Mouse (Mus musculus): ENCODE results near the gene Ankrd54. TPM values are rescaled to one million over a fixed set of nuclear protein-coding genes. Genes with fewer than 3 reads are reported as not detected.
A peak's percentile ranks its signal among the peaks of the same experiment; 100 is the strongest.

Gene Ankrd54
- polyA plus RNA-seq (2014; fragmentation: Nextera tagmentation; extraction: Ambion mirVana) = 56.7 and 63.2 TPM in 2 replicates

- H3K36me3 ChIP-seq (ENCODE audit: control insufficient read depth, insufficient read depth, low read length) = peaks cover 9% of the 10 kb centered on the region
- H3K4me2 ChIP-seq (ENCODE audit: low read depth, severe bottlenecking) = peak within 1 kb of the TSS; percentile 80
- peak within 1 kb of the TSS; percentile 72 for H3K9ac ChIP-seq (ENCODE audit: low read length)
- peak; percentile 99 for ATAC-seq (ENCODE audit: insufficient number of reproducible peaks, low FRiP score, low TSS enrichment, low read depth)
- peak; percentile 96 for DNase-seq (ENCODE audit: low spot score)
- WGBS = under 1% methylated on average over 71 of the region's 80 CpGs
- H3K27me3 ChIP-seq (ENCODE audit: control insufficient read depth, insufficient read depth, low read length) = no peaks in the 10 kb centered on the region
- H3K4me3 ChIP-seq (ENCODE audit: low read depth, low read length) = peak within 1 kb of the TSS; percentile 72
- no peaks in the 10 kb centered on the region for H3K9me3 ChIP-seq (ENCODE audit: control insufficient read depth, low read length)
- no peak within 1 kb of the TSS for H3K27ac ChIP-seq (replicated peaks; ENCODE audit: low read depth, low read length)
- peaks cover 13% of the 10 kb centered on the region; the same call in 1 of the 2 replicates for H3K4me1 ChIP-seq (ENCODE audit: control insufficient read depth, insufficient read depth, low read length)
Observed at GRCm38 (mm10) chr15:79062376-79063159, at the start of gene Ankrd54. Ankrd54 (minus strand) TSS chr15:79062893.

GRCm38 (mm10) chr15:79111774-79112173 lies 49.1 kb upstream of the Ankrd54 start:
- H3K4me2 ChIP-seq (ENCODE audit: low read depth, severe bottlenecking) = no peak overlapping the region
- no peak overlapping the region for H3K9ac ChIP-seq (ENCODE audit: low read length)
- H3K36me3 ChIP-seq (ENCODE audit: control insufficient read depth, insufficient read depth, low read length) = no peaks in the 10 kb centered on the region; the same call in 1 of the 2 replicates
- H3K4me1 ChIP-seq (ENCODE audit: control insufficient read depth, insufficient read depth, low read length) = peaks cover 15% of the 10 kb centered on the region
- no peak for DNase-seq (ENCODE audit: low spot score)
- no peaks in the 10 kb centered on the region for H3K27me3 ChIP-seq (ENCODE audit: control insufficient read depth, insufficient read depth, low read length)
- WGBS = 84% methylated on average over 4 of the region's 4 CpGs
- no peak for ATAC-seq (ENCODE audit: insufficient number of reproducible peaks, low FRiP score, low TSS enrichment, low read depth)
- no peak overlapping the region for H3K27ac ChIP-seq (replicated peaks; ENCODE audit: low read depth, low read length)
- H3K9me3 ChIP-seq (ENCODE audit: control insufficient read depth, low read length) = no peaks in the 10 kb centered on the region
- H3K4me3 ChIP-seq (ENCODE audit: low read depth, low read length) = no peak overlapping the region

- WGBS = 75% methylated on average over 2 of the region's 2 CpGs
- H3K36me3 ChIP-seq (ENCODE audit: control insufficient read depth, insufficient read depth, low read length) = no peaks in the 10 kb centered on the region
- no peak overlapping the region for H3K27ac ChIP-seq (replicated peaks; ENCODE audit: low read depth, low read length)
- no peak overlapping the region; the same call in 1 of the 2 replicates for H3K4me3 ChIP-seq (ENCODE audit: low read depth, low read length)
- H3K9ac ChIP-seq (ENCODE audit: low read length) = no peak overlapping the region
- DNase-seq (ENCODE audit: low spot score) (no peak), ATAC-seq (ENCODE audit: insufficient number of reproducible peaks, low FRiP score, low TSS enrichment, low read depth) (no peak)
- no peaks in the 10 kb centered on the region for H3K27me3 ChIP-seq (ENCODE audit: control insufficient read depth, insufficient read depth, low read length)
- H3K9me3 ChIP-seq (ENCODE audit: control insufficient read depth, low read length) = no peaks in the 10 kb centered on the region
- H3K4me1 ChIP-seq (ENCODE audit: control insufficient read depth, insufficient read depth, low read length) = peaks cover 15% of the 10 kb centered on the region
- no peak overlapping the region for H3K4me2 ChIP-seq (ENCODE audit: low read depth, severe bottlenecking)
Observed at GRCm38 (mm10) chr15:79110528-79110927, 47.8 kb upstream of the Ankrd54 start.

DNA sequence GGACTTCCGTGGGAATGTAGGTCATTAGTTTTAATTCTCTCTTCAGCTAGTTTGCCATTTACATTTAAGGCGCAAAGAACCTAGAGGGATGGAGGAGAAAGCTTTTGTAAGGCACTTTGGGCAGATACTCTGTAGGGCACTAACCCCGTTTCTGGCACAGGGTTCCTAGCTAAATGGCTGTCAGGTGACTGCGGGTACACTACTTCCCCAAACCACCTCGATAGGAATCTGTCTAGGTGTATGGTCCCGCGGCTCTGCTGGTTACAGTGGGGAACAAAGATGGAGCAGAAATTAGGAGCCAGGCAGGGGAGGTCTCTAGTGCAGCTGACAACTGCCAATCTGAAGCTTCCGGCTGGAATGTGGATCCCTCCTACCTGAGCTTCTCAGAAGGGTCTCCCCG lies 47.3 kb upstream of the Ankrd54 start:
- H3K4me3 ChIP-seq (ENCODE audit: low read depth, low read length) = peak overlapping the region; percentile 89
- no peaks in the 10 kb centered on the region for H3K9me3 ChIP-seq (ENCODE audit: control insufficient read depth, low read length)
- H3K4me2 ChIP-seq (ENCODE audit: low read depth, severe bottlenecking) = peak overlapping the region; percentile 97
- no peaks in the 10 kb centered on the region for H3K36me3 ChIP-seq (ENCODE audit: control insufficient read depth, insufficient read depth, low read length)
- H3K27ac ChIP-seq (replicated peaks; ENCODE audit: low read depth, low read length) = no peak overlapping the region
- H3K9ac ChIP-seq (ENCODE audit: low read length) = peak overlapping the region; percentile 87; the same call in 1 of the 2 replicates
- H3K27me3 ChIP-seq (ENCODE audit: control insufficient read depth, insufficient read depth, low read length) = no peaks in the 10 kb centered on the region
- H3K4me1 ChIP-seq (ENCODE audit: control insufficient read depth, insufficient read depth, low read length) = peaks cover 15% of the 10 kb centered on the region
- DNase-seq (ENCODE audit: low spot score) = no peak
- WGBS = 18% methylated on average over 9 of the region's 9 CpGs
- no peak for ATAC-seq (ENCODE audit: insufficient number of reproducible peaks, low FRiP score, low TSS enrichment, low read depth)

DNA sequence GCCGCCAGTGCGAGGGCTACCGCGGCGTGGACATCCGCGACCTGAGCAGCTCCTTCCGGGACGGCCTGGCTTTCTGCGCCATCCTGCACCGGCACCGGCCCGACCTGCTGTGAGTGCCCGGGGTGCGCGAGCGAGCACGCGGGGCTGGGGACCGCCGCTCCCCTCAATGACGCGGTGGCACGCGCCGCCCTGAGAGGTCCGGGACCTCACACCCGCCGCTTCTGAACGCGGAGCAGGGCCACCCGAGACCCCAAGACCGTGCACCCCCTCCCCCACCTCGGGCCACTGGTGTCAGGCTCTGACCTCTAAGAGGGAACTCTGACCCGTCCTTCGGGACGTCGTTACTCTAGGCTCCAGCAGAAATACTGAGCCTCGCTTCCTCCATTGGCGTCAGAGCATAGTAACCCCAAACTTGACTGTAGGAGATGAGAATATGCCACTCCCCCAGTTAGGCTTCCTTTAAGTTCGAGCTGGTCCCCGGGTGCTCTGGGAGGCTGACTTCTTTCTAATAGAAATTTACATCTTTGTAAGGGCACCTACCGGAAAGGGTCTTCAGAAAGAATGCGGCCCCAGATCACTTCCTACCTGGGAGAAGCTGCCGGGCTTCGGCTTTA lies 46.7 kb upstream of the Ankrd54 start:
- Histone ChIP-seq H3K4me2 (ENCODE audit: low read depth, severe bottlenecking) (peak overlapping the region; percentile 97), H3K4me3 (ENCODE audit: low read depth, low read length) (peak overlapping the region; percentile 89), H3K9me3 (ENCODE audit: control insufficient read depth, low read length) (no peaks in the 10 kb centered on the region), H3K9ac (ENCODE audit: low read length) (peak overlapping the region; percentile 87), H3K27me3 (ENCODE audit: control insufficient read depth, insufficient read depth, low read length) (no peaks in the 10 kb centered on the region), H3K36me3 (ENCODE audit: control insufficient read depth, insufficient read depth, low read length) (no peaks in the 10 kb centered on the region), H3K27ac (replicated peaks; ENCODE audit: low read depth, low read length) (peak overlapping the region; percentile 86), H3K4me1 (ENCODE audit: control insufficient read depth, insufficient read depth, low read length) (peaks cover 15% of the 10 kb centered on the region)
- ATAC-seq (ENCODE audit: insufficient number of reproducible peaks, low FRiP score, low TSS enrichment, low read depth) = peak; percentile 58
- under 1% methylated on average over 46 of the region's 46 CpGs for WGBS
- DNase-seq (ENCODE audit: low spot score) = no peak

GRCm38 (mm10) chr15:79108421-79109320 lies 46.0 kb upstream of the Ankrd54 start, which contains the start of gene Micall1:
Micall1 (plus strand) TSS chr15:79108898.
- H3K27ac ChIP-seq (replicated peaks; ENCODE audit: low read depth, low read length) = peak within 1 kb of the TSS; percentile 86
- H3K4me1 ChIP-seq (ENCODE audit: control insufficient read depth, insufficient read depth, low read length) = peaks cover 15% of the 10 kb centered on the region
- H3K36me3 ChIP-seq (ENCODE audit: control insufficient read depth, insufficient read depth, low read length) = no peaks in the 10 kb centered on the region
- H3K4me2 ChIP-seq (ENCODE audit: low read depth, severe bottlenecking) = peak within 1 kb of the TSS; percentile 97
- H3K9me3 ChIP-seq (ENCODE audit: control insufficient read depth, low read length) = no peaks in the 10 kb centered on the region
- peak within 1 kb of the TSS; percentile 87 for H3K9ac ChIP-seq (ENCODE audit: low read length)
- ATAC-seq (ENCODE audit: insufficient number of reproducible peaks, low FRiP score, low TSS enrichment, low read depth) (peak; percentile 75), DNase-seq (ENCODE audit: low spot score) (peak; percentile 84)
- peak within 1 kb of the TSS; percentile 89 for H3K4me3 ChIP-seq (ENCODE audit: low read depth, low read length)
- H3K27me3 ChIP-seq (ENCODE audit: control insufficient read depth, insufficient read depth, low read length) = no peaks in the 10 kb centered on the region
- under 1% methylated on average over 48 of the region's 85 CpGs for WGBS

- ATAC-seq (ENCODE audit: insufficient number of reproducible peaks, low FRiP score, low TSS enrichment, low read depth) (no peak), DNase-seq (ENCODE audit: low spot score) (no peak)
- Histone ChIP-seq H3K27me3 (ENCODE audit: control insufficient read depth, insufficient read depth, low read length) (no peaks in the 10 kb centered on the region), H3K4me1 (ENCODE audit: control insufficient read depth, insufficient read depth, low read length) (peaks cover 15% of the 10 kb centered on the region), H3K27ac (replicated peaks; ENCODE audit: low read depth, low read length) (peak overlapping the region; percentile 86), H3K9me3 (ENCODE audit: control insufficient read depth, low read length) (no peaks in the 10 kb centered on the region), H3K36me3 (ENCODE audit: control insufficient read depth, insufficient read depth, low read length) (no peaks in the 10 kb centered on the region), H3K4me2 (ENCODE audit: low read depth, severe bottlenecking) (peak overlapping the region; percentile 97), H3K9ac (ENCODE audit: low read length) (no peak overlapping the region; the same call in 1 of the 2 replicates), H3K4me3 (ENCODE audit: low read depth, low read length) (peak overlapping the region; percentile 89)
- whole genome bisulfite sequencing = 13% methylated on average over 7 of the region's 7 CpGs
Observed at GRCm38 (mm10) chr15:79107966-79108365, 45.3 kb upstream of the Ankrd54 start.

DNA sequence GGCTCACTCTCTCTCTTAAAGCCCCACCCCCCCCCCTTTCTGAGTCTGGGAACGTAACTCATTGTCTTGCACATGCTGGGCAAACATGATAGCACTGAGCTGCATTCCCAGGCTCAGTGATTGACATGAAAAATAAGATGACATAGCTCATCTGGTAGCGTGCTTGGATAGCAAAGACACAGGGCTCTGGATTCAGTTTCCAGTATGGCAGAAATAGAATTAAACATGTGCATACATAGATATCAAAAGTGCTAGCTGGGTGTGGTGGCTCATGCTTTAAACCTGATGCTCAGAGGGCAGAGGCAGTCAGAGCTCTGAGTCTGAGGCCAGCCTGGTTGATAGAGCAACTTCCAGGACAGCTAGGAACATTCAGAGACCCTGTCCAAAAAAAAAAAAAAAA lies 43.1 kb upstream of the Ankrd54 start:
- no peaks in the 10 kb centered on the region for H3K27me3 ChIP-seq (ENCODE audit: control insufficient read depth, insufficient read depth, low read length)
- WGBS = 77% methylated on average over 2 of the region's 2 CpGs
- no peak overlapping the region for H3K9ac ChIP-seq (ENCODE audit: low read length)
- no peak overlapping the region for H3K4me3 ChIP-seq (ENCODE audit: low read depth, low read length)
- no peak for ATAC-seq (ENCODE audit: insufficient number of reproducible peaks, low FRiP score, low TSS enrichment, low read depth)
- DNase-seq (ENCODE audit: low spot score) = no peak
- H3K9me3 ChIP-seq (ENCODE audit: control insufficient read depth, low read length) = no peaks in the 10 kb centered on the region
- H3K4me2 ChIP-seq (ENCODE audit: low read depth, severe bottlenecking) = no peak overlapping the region
- H3K36me3 ChIP-seq (ENCODE audit: control insufficient read depth, insufficient read depth, low read length) = no peaks in the 10 kb centered on the region
- no peak overlapping the region for H3K27ac ChIP-seq (replicated peaks; ENCODE audit: low read depth, low read length)
- peaks cover 14% of the 10 kb centered on the region for H3K4me1 ChIP-seq (ENCODE audit: control insufficient read depth, insufficient read depth, low read length)

All from limb, embryonic 11.5 days (tissue).